Mouse (Mus musculus): ENCODE data around the gene Slc25a19. TPM values are rescaled to one million over a fixed set of nuclear protein-coding genes. Genes with fewer than 3 reads are reported as not detected.

Slc25a19 gene
- polyA plus RNA-seq, 1 experiment from 2014 or later = 49.7 TPM

- H3K36me3 ChIP-seq (ENCODE audit: insufficient read depth, low read length) = peaks cover 13% of the 10 kb centered on the region; the same call in 1 of the 2 replicates
- ATAC-seq (replicated peaks; ENCODE audit: low FRiP score, low read depth) = no peak
- no peaks in the 10 kb centered on the region for H3K9me3 ChIP-seq (replicated peaks; ENCODE audit: low read length)
- no peak overlapping the region for H3K4me2 ChIP-seq (ENCODE audit: low read length)
- 78% methylated on average over 10 of the region's 10 CpGs for WGBS
- no peak overlapping the region for H3K27ac ChIP-seq
- no peak for TF ChIP-seq CTCF (IDR thresholded peaks at IDR 0.05; ENCODE audit: low read depth)
- no peaks in the 10 kb centered on the region for H3K4me1 ChIP-seq (replicated peaks; ENCODE audit: insufficient read depth, low read length)
- no peak overlapping the region for H3K4me3 ChIP-seq (replicated peaks; ENCODE audit: low read depth, low read length)
- H3K27me3 ChIP-seq (ENCODE audit: insufficient read depth, low read length) = no peaks in the 10 kb centered on the region
- no peak overlapping the region for H3K9ac ChIP-seq (ENCODE audit: low read depth, low read length)
- no peak for DNase-seq (ENCODE audit: low spot score)
Observed at GRCm38 (mm10) chr11:115643265-115643664, 15.2 kb upstream of the Slc25a19 start.

- ATAC-seq (replicated peaks; ENCODE audit: low FRiP score, low read depth) (no peak), DNase-seq (ENCODE audit: low spot score) (no peak)
- Histone ChIP-seq H3K4me1 (replicated peaks; ENCODE audit: insufficient read depth, low read length) (no peaks in the 10 kb centered on the region), H3K27ac (no peak overlapping the region), H3K4me3 (replicated peaks; ENCODE audit: low read depth, low read length) (no peak overlapping the region), H3K9ac (ENCODE audit: low read depth, low read length) (no peak overlapping the region), H3K9me3 (replicated peaks; ENCODE audit: low read length) (no peaks in the 10 kb centered on the region), H3K36me3 (ENCODE audit: insufficient read depth, low read length) (peaks cover 7% of the 10 kb centered on the region; the same call in 1 of the 2 replicates), H3K27me3 (ENCODE audit: insufficient read depth, low read length) (no peaks in the 10 kb centered on the region), H3K4me2 (ENCODE audit: low read length) (no peak overlapping the region)
- 94% methylated on average over 2 of the region's 2 CpGs for whole genome bisulfite sequencing
- no peak for TF ChIP-seq CTCF (IDR thresholded peaks at IDR 0.05; ENCODE audit: low read depth)
Observed at GRCm38 (mm10) chr11:115642705-115643104, 14.6 kb upstream of the Slc25a19 start.

GRCm38 (mm10) chr11:115641664-115642036, 13.6 kb upstream of the Slc25a19 start:
- Histone ChIP-seq H3K4me3 (replicated peaks; ENCODE audit: low read depth, low read length) (no peak overlapping the region), H3K27ac (no peak overlapping the region), H3K4me2 (ENCODE audit: low read length) (no peak overlapping the region), H3K9me3 (replicated peaks; ENCODE audit: low read length) (no peaks in the 10 kb centered on the region), H3K9ac (ENCODE audit: low read depth, low read length) (0 out of 2 replicates have a peak overlapping the region, but pooled peaks have one; percentile 18), H3K27me3 (ENCODE audit: insufficient read depth, low read length) (no peaks in the 10 kb centered on the region), H3K36me3 (ENCODE audit: insufficient read depth, low read length) (peaks cover 7% of the 10 kb centered on the region; the same call in 1 of the 2 replicates), H3K4me1 (replicated peaks; ENCODE audit: insufficient read depth, low read length) (no peaks in the 10 kb centered on the region)
- WGBS = 81% methylated on average over 4 of the region's 4 CpGs
- ATAC-seq (replicated peaks; ENCODE audit: low FRiP score, low read depth) (no peak), DNase-seq (ENCODE audit: low spot score) (no peak)
- TF ChIP-seq CTCF (IDR thresholded peaks at IDR 0.05; ENCODE audit: low read depth) = no peak

GRCm38 (mm10) chr11:115640978-115641663, 13.0 kb upstream of the Slc25a19 start:
- 48% methylated on average over 14 of the region's 14 CpGs for WGBS
- no peaks in the 10 kb centered on the region for H3K4me1 ChIP-seq (replicated peaks; ENCODE audit: insufficient read depth, low read length)
- no peak overlapping the region for H3K4me3 ChIP-seq (replicated peaks; ENCODE audit: low read depth, low read length)
- H3K9me3 ChIP-seq (replicated peaks; ENCODE audit: low read length) = no peaks in the 10 kb centered on the region
- H3K9ac ChIP-seq (ENCODE audit: low read depth, low read length) = 0 out of 2 replicates have a peak overlapping the region, but pooled peaks have one; percentile 18
- no peaks in the 10 kb centered on the region for H3K27me3 ChIP-seq (ENCODE audit: insufficient read depth, low read length)
- no peak overlapping the region for H3K4me2 ChIP-seq (ENCODE audit: low read length)
- TF ChIP-seq CTCF (IDR thresholded peaks at IDR 0.05; ENCODE audit: low read depth) = no peak
- H3K36me3 ChIP-seq (ENCODE audit: insufficient read depth, low read length) = peaks cover 7% of the 10 kb centered on the region; the same call in 1 of the 2 replicates
- H3K27ac ChIP-seq = no peak overlapping the region
- no peak for ATAC-seq (replicated peaks; ENCODE audit: low FRiP score, low read depth)
- DNase-seq (ENCODE audit: low spot score) = no peak

- H3K9me3 ChIP-seq (replicated peaks; ENCODE audit: low read length) = no peaks in the 10 kb centered on the region
- no peak overlapping the region for H3K4me2 ChIP-seq (ENCODE audit: low read length)
- H3K27me3 ChIP-seq (ENCODE audit: insufficient read depth, low read length) = no peaks in the 10 kb centered on the region
- DNase-seq (ENCODE audit: low spot score) (no peak), ATAC-seq (replicated peaks; ENCODE audit: low FRiP score, low read depth) (no peak)
- no peak overlapping the region for H3K27ac ChIP-seq
- TF ChIP-seq CTCF (IDR thresholded peaks at IDR 0.05; ENCODE audit: low read depth) = no peak
- peaks cover 7% of the 10 kb centered on the region; the same call in 1 of the 2 replicates for H3K36me3 ChIP-seq (ENCODE audit: insufficient read depth, low read length)
- H3K4me1 ChIP-seq (replicated peaks; ENCODE audit: insufficient read depth, low read length) = no peaks in the 10 kb centered on the region
- no peak overlapping the region for H3K4me3 ChIP-seq (replicated peaks; ENCODE audit: low read depth, low read length)
- no peak overlapping the region for H3K9ac ChIP-seq (ENCODE audit: low read depth, low read length)
- 91% methylated on average over 3 of the region's 4 CpGs for WGBS
Observed at GRCm38 (mm10) chr11:115640311-115640828, 12.3 kb upstream of the Slc25a19 start.

- Histone ChIP-seq H3K4me3 (replicated peaks; ENCODE audit: low read depth, low read length) (no peak overlapping the region), H3K9ac (ENCODE audit: low read depth, low read length) (no peak overlapping the region), H3K4me1 (replicated peaks; ENCODE audit: insufficient read depth, low read length) (no peaks in the 10 kb centered on the region), H3K27ac (no peak overlapping the region), H3K9me3 (replicated peaks; ENCODE audit: low read length) (no peaks in the 10 kb centered on the region), H3K4me2 (ENCODE audit: low read length) (no peak overlapping the region), H3K36me3 (ENCODE audit: insufficient read depth, low read length) (0 out of 2 replicates have a peak, but pooled peaks cover 7% of the 10 kb centered on the region), H3K27me3 (ENCODE audit: insufficient read depth, low read length) (no peaks in the 10 kb centered on the region)
- no peak for DNase-seq (ENCODE audit: low spot score)
- WGBS = 57% methylated on average over 4 of the region's 4 CpGs
- ATAC-seq (replicated peaks; ENCODE audit: low FRiP score, low read depth) = no peak
- TF ChIP-seq CTCF (IDR thresholded peaks at IDR 0.05; ENCODE audit: low read depth) = no peak
Observed at GRCm38 (mm10) chr11:115639540-115639939, 11.4 kb upstream of the Slc25a19 start.

Measured in kidney, postnatal 0 days (tissue).